Mouse (Mus musculus): ENCODE measurements around the gene Gngt2.

GRCm38 (mm10) chr11:95794201-95794600 is 42.8 kb upstream of the Gngt2 start:
- TF ChIP-seq CTCF (IDR thresholded peaks at IDR 0.05; ENCODE audit: control insufficient read depth, insufficient read depth, insufficient read length) (no peak), USF1 (IDR thresholded peaks at IDR 0.05; ENCODE audit: low read depth) (no peak), MYOD1 (IDR thresholded peaks at IDR 0.05; ENCODE audit: control insufficient read depth, insufficient read length, low read depth) (no peak), MAX (IDR thresholded peaks at IDR 0.05) (no peak)

Measured in C2C12 (cell line).